Mouse (Mus musculus): ENCODE measurements at regions not wholly inside any gene's neighbourhood (a gene's known extent, or its start where the extent isn't known, plus 50 kb on each side); places are given as distances from the start of the nearest gene placed in this dataset.

DNA sequence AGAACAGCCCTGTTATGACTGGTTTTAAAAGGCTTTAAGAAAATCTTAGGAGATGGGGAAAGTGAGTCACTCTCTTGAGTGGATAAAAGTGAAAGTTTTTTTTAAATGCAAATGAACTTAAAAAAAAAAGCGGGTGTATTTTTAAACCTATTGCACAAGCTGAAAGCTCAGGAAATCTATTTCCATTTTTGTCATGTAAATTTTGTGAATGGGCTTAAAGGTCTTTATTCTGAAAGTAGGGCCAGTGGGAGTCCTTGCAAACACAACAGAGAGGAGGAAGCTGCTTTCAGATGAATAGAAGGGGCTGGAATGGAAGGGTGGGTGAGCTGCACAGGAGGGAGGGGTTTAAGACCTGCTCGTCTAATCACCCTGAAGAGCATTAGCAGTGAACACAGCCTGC lies 62.9 kb downstream of the Fam84a start:
- Histone ChIP-seq H3K4me1 (replicated peaks) (no peaks in the 10 kb centered on the region), H3K9ac (no peak overlapping the region), H3K4me3 (no peak overlapping the region), H3K9me3 (no peaks in the 10 kb centered on the region), H3K36me3 (no peaks in the 10 kb centered on the region), H3K27me3 (no peaks in the 10 kb centered on the region), H3K27ac (replicated peaks) (no peak overlapping the region), H3K4me2 (no peak overlapping the region)
- WGBS: 16% methylated on average over 2 of the region's 2 CpGs
- ATAC-seq (ENCODE audit: low FRiP score, low read depth): no peak

- Histone ChIP-seq H3K4me3 (no peak overlapping the region), H3K9me3 (no peaks in the 10 kb centered on the region), H3K27me3 (no peaks in the 10 kb centered on the region), H3K9ac (no peak overlapping the region), H3K36me3 (no peaks in the 10 kb centered on the region), H3K4me2 (no peak overlapping the region), H3K27ac (replicated peaks) (no peak overlapping the region), H3K4me1 (replicated peaks) (no peaks in the 10 kb centered on the region)
- WGBS: 76% methylated on average over 3 of the region's 3 CpGs
- no peak for ATAC-seq (ENCODE audit: low FRiP score, low read depth)
These were observed 69.1 kb downstream of the Fam84a start for GRCm38 (mm10) chr12:14082771-14083170.

GRCm38 (mm10) chr12:14079892-14080291 lies 72.0 kb downstream of the Fam84a start:
- H3K27ac ChIP-seq (replicated peaks): no peak overlapping the region
- no peak for ATAC-seq (ENCODE audit: low FRiP score, low read depth)
- H3K4me1 ChIP-seq (replicated peaks): no peaks in the 10 kb centered on the region
- 80% methylated on average over 1 of the region's 1 CpGs for WGBS
- no peaks in the 10 kb centered on the region for H3K27me3 ChIP-seq
- H3K9me3 ChIP-seq: no peaks in the 10 kb centered on the region
- H3K4me2 ChIP-seq: no peak overlapping the region
- H3K9ac ChIP-seq: no peak overlapping the region
- no peaks in the 10 kb centered on the region for H3K36me3 ChIP-seq
- H3K4me3 ChIP-seq: no peak overlapping the region

DNA sequence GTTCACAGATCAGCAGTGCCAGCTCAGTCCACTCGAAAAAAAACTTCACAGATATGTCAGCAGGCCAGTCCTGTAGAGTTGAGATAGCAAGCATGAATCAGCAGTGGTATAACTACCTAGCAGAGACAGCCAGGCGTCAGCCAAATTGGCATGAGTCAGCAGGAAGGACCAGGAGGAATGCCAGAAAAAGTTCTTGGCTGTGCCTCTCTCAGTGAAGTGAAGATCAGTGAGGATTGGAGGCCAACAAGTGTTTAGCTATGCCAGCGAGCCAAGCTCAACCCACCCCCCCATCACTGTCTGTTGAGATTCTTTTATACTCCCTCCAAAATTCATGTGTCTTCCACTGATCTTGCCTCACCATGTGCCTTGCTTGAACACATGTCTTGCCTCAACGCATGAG lies 82.8 kb downstream of the Fam84a start:
- H3K36me3 ChIP-seq: no peaks in the 10 kb centered on the region
- no peak overlapping the region for H3K4me2 ChIP-seq
- no peaks in the 10 kb centered on the region for H3K27me3 ChIP-seq
- no peaks in the 10 kb centered on the region for H3K9me3 ChIP-seq
- no peak overlapping the region for H3K4me3 ChIP-seq
- ATAC-seq (ENCODE audit: low FRiP score, low read depth): no peak
- WGBS: 82% methylated on average over 4 of the region's 4 CpGs
- no peak overlapping the region for H3K9ac ChIP-seq
- H3K27ac ChIP-seq (replicated peaks): no peak overlapping the region
- no peaks in the 10 kb centered on the region for H3K4me1 ChIP-seq (replicated peaks)

- Histone ChIP-seq H3K9me3 (no peaks in the 10 kb centered on the region), H3K4me3 (no peak overlapping the region), H3K9ac (no peak overlapping the region), H3K27me3 (no peaks in the 10 kb centered on the region), H3K27ac (replicated peaks) (no peak overlapping the region), H3K36me3 (no peaks in the 10 kb centered on the region), H3K4me2 (no peak overlapping the region), H3K4me1 (replicated peaks) (no peaks in the 10 kb centered on the region)
- WGBS: 70% methylated on average over 3 of the region's 3 CpGs
- no peak for ATAC-seq (ENCODE audit: low FRiP score, low read depth)
These were observed 86.5 kb downstream of the Fam84a start for GRCm38 (mm10) chr12:14065401-14065800.

- 90% methylated on average over 4 of the region's 4 CpGs for WGBS
These were observed 88.6 kb downstream of the Fam84a start for GRCm38 (mm10) chr12:14063276-14063675.

DNA sequence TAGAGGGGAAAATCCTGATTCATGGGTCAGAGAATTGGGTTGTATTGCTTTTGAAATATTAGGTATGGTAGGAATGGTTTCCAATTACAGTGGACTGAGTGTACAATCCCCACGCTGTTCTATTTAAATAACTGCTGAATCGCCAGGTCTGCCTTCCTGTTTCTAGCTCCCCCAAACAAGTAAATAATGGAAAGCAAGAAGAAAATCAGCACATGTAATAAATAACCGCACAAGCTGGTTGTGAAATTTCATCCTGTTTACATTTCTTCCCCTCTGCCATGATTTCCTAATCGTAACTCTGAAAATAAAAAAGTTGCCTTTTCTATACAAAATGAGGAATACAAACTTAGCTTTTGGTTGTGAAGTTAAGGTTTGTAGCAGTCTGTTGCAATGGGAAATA lies 95.7 kb downstream of the Fam84a start:
- Histone ChIP-seq H3K9me3 (no peaks in the 10 kb centered on the region), H3K9ac (no peak overlapping the region), H3K36me3 (no peaks in the 10 kb centered on the region), H3K4me1 (replicated peaks) (no peaks in the 10 kb centered on the region), H3K4me3 (no peak overlapping the region), H3K27ac (replicated peaks) (no peak overlapping the region), H3K27me3 (no peaks in the 10 kb centered on the region), H3K4me2 (no peak overlapping the region)
- no peak for ATAC-seq (ENCODE audit: low FRiP score, low read depth)
- WGBS: 81% methylated on average over 4 of the region's 4 CpGs

More at GRCm38 (mm10) chr12:14063276-14063675, 88.6 kb downstream of the Fam84a start:
- no peak for ATAC-seq (ENCODE audit: low FRiP score, low read depth)
- Histone ChIP-seq H3K36me3 (no peaks in the 10 kb centered on the region), H3K4me3 (no peak overlapping the region), H3K4me2 (no peak overlapping the region), H3K27me3 (no peaks in the 10 kb centered on the region), H3K27ac (replicated peaks) (no peak overlapping the region), H3K4me1 (replicated peaks) (no peaks in the 10 kb centered on the region), H3K9me3 (no peaks in the 10 kb centered on the region), H3K9ac (no peak overlapping the region)

DNA sequence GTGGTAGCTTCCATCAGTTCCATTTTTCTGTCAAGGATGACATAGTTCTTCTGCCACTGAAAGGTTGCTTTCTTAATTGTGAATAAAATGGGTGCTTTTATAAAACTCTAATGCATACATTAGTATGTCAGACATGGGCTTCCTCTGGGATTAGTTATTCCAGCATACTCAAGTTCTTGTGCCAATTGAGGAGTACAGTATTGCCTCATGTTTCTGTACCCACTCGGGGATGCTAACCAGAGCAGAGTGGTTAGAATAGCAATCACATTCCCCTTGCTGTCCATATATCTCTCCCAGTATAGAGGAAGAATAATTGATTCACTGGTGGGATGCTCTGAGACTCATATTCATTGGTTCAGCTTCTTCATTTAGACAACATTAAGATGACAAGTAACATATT lies 119.5 kb downstream of the Fam84a start:
- no peak for ATAC-seq (ENCODE audit: low FRiP score, low read depth)
- Histone ChIP-seq H3K36me3 (no peaks in the 10 kb centered on the region), H3K27me3 (no peaks in the 10 kb centered on the region), H3K4me3 (no peak overlapping the region), H3K9ac (no peak overlapping the region), H3K4me2 (no peak overlapping the region), H3K27ac (replicated peaks) (no peak overlapping the region), H3K4me1 (replicated peaks) (no peaks in the 10 kb centered on the region), H3K9me3 (no peaks in the 10 kb centered on the region)
- 82% methylated on average over 1 of the region's 1 CpGs for WGBS

- Histone ChIP-seq H3K27ac (replicated peaks) (no peak overlapping the region), H3K4me2 (no peak overlapping the region), H3K9me3 (no peaks in the 10 kb centered on the region), H3K9ac (no peak overlapping the region), H3K27me3 (no peaks in the 10 kb centered on the region), H3K4me3 (no peak overlapping the region), H3K36me3 (no peaks in the 10 kb centered on the region), H3K4me1 (replicated peaks) (no peaks in the 10 kb centered on the region)
- ATAC-seq (ENCODE audit: low FRiP score, low read depth): no peak
These were observed 136.6 kb downstream of the Fam84a start for GRCm38 (mm10) chr12:14015271-14015670.

- Histone ChIP-seq H3K9ac (no peak overlapping the region), H3K9me3 (no peaks in the 10 kb centered on the region), H3K4me1 (replicated peaks) (no peaks in the 10 kb centered on the region), H3K27me3 (no peaks in the 10 kb centered on the region), H3K4me3 (no peak overlapping the region), H3K4me2 (no peak overlapping the region), H3K27ac (replicated peaks) (no peak overlapping the region), H3K36me3 (no peaks in the 10 kb centered on the region)
- ATAC-seq (ENCODE audit: low FRiP score, low read depth): no peak
- 78% methylated on average over 1 of the region's 1 CpGs for WGBS
These were observed 145.9 kb downstream of the Fam84a start for GRCm38 (mm10) chr12:14005991-14006390.

DNA sequence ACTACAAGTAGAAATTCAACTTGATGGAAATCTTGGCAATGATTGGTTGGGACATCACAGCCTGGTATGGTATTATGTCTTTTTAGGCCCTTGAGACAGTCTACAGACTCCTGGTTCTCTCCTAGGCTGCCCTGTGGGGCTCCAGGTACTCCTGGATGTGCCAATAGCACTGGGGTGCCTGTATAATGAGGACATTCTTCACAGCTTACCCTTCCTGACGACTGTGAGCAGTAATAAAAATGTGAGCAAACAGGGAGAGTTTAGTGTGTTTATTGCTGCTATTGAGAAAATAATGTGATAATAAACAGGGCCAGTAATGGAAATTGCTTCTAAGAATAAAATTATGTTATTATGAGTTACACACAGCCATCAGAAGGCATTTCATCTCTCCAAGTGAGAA lies 150.2 kb downstream of the Fam84a start:
- H3K9ac ChIP-seq: no peak overlapping the region
- H3K4me1 ChIP-seq (replicated peaks): no peaks in the 10 kb centered on the region
- no peak overlapping the region for H3K4me3 ChIP-seq
- H3K36me3 ChIP-seq: no peaks in the 10 kb centered on the region
- no peak overlapping the region for H3K4me2 ChIP-seq
- WGBS: 41% methylated on average over 1 of the region's 1 CpGs
- H3K27me3 ChIP-seq: no peaks in the 10 kb centered on the region
- H3K27ac ChIP-seq (replicated peaks): no peak overlapping the region
- H3K9me3 ChIP-seq: no peaks in the 10 kb centered on the region
- ATAC-seq (ENCODE audit: low FRiP score, low read depth): no peak

DNA sequence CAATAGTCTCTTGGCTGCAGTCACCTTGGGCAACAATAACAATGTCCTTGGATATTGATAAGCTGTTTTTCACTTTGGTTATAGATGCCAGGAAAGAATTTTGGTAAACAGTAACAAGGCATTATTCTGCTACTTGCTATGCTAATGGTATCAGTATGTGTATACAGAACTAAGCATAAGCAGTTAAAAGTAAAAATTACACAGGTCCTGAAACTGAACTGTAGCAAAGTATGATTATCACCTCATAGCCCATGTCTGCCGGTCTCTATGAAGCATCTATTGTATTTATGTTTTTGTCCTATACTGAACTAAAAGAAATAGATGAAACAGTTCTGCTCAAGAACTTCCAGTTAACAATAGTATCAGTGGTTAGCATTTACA lies 167.5 kb downstream of the Fam84a start:
- H3K27me3 ChIP-seq: no peaks in the 10 kb centered on the region
- H3K36me3 ChIP-seq: no peaks in the 10 kb centered on the region
- WGBS: 32% methylated on average over 1 of the region's 1 CpGs
- H3K4me3 ChIP-seq: no peak overlapping the region
- no peaks in the 10 kb centered on the region for H3K4me1 ChIP-seq (replicated peaks)
- H3K4me2 ChIP-seq: no peak overlapping the region
- H3K9me3 ChIP-seq: no peaks in the 10 kb centered on the region
- H3K27ac ChIP-seq (replicated peaks): no peak overlapping the region
- 0 out of 2 replicates have a peak, but pooled peaks have one; percentile 44 for ATAC-seq (ENCODE audit: low FRiP score, low read depth)
- H3K9ac ChIP-seq: no peak overlapping the region

- Histone ChIP-seq H3K4me1 (replicated peaks) (no peaks in the 10 kb centered on the region), H3K4me3 (no peak overlapping the region), H3K36me3 (no peaks in the 10 kb centered on the region), H3K9me3 (no peaks in the 10 kb centered on the region), H3K9ac (no peak overlapping the region), H3K27me3 (no peaks in the 10 kb centered on the region), H3K4me2 (no peak overlapping the region), H3K27ac (replicated peaks) (no peak overlapping the region; the same call in 1 of the 2 replicates)
- WGBS: 21% methylated on average over 7 of the region's 7 CpGs
- ATAC-seq (ENCODE audit: low FRiP score, low read depth): peak; percentile 80
These were observed 168.0 kb downstream of the Fam84a start for GRCm38 (mm10) chr12:13983631-13984395.
